Mouse (Mus musculus) leukemia stem cell, adult 10-12 weeks (primary cell): ENCODE measurements around the gene Psmb7. TPM values are rescaled to one million over a fixed set of nuclear protein-coding genes. Genes with fewer than 3 reads are reported as not detected.

Source experiments
- polyA plus RNA-seq: library from polyadenylated mRNA; stranded (reverse); fragments of >175 nt; gene quantifications from 2 replicates; pipeline ENCODE4 v1.2.3, GENCODE M21; 2012; ENCODE audit warnings: low replicate concordance

Gene Psmb7
- 2.2 and 7.7 TPM in 2 replicates for polyA plus RNA-seq

GRCm38 (mm10) chr2:38643625-38644427 lies at the start of gene Psmb7:
TSS of gene Psmb7 (minus strand) at chr2:38644087.

Other genes with a start within 250 kb of the Psmb7 start
- gene Nek6, start 132.4 kb downstream of the Psmb7 start, polyA plus RNA-seq, result 2.6 and 2.8 TPM in 2 replicates
- 3.5 and 5.8 TPM in 2 replicates for gene Nr5a1, start 70.5 kb upstream of the Psmb7 start, polyA plus RNA-seq